Mouse (Mus musculus): ENCODE measurements around the gene Lsm6. TPM values are rescaled to one million over a fixed set of nuclear protein-coding genes. Genes with fewer than 3 reads are reported as not detected.
"Not testable (repeated sequence)": the region's sequence is repeated elsewhere in the genome, so short reads cannot be mapped to it uniquely, and the experiment has no call there.

The Lsm6 gene
- total and polyA plus RNA-seq, 2 experiments from 2014 or later: 22.1 to 170 TPM

GRCm38 (mm10) chr8:78847240-78847639 lies 26.3 kb upstream of the Lsm6 start:
- WGBS: 85% methylated on average over 3 of the region's 3 CpGs
- Histone ChIP-seq H3K4me2 (ENCODE audit: low read depth, low read length) (no peak overlapping the region), H3K36me3 (ENCODE audit: insufficient read depth, low read length) (no peaks in the 10 kb centered on the region), H3K9ac (replicated peaks; ENCODE audit: low read length) (no peak overlapping the region), H3K27me3 (ENCODE audit: insufficient read depth, low read length) (no peaks in the 10 kb centered on the region), H3K4me3 (ENCODE audit: low read length) (no peak overlapping the region), H3K27ac (no peak overlapping the region), H3K9me3 (ENCODE audit: low read length) (no peaks in the 10 kb centered on the region), H3K4me1 (ENCODE audit: insufficient read depth, low read length) (no peaks in the 10 kb centered on the region)
- DNase-seq (ENCODE audit: low spot score): no peak
- no peak for TF ChIP-seq CTCF (IDR thresholded peaks at IDR 0.05; ENCODE audit: low read depth)
- ATAC-seq: no peak

GRCm38 (mm10) chr8:78844559-78844958 lies 23.6 kb upstream of the Lsm6 start:
- H3K9me3 ChIP-seq (ENCODE audit: low read length): no peaks in the 10 kb centered on the region
- no peak for TF ChIP-seq CTCF (IDR thresholded peaks at IDR 0.05; ENCODE audit: low read depth)
- no peak for ATAC-seq
- H3K4me3 ChIP-seq (ENCODE audit: low read length): no peak overlapping the region
- no peak overlapping the region for H3K27ac ChIP-seq
- 86% methylated on average over 5 of the region's 5 CpGs for WGBS
- H3K27me3 ChIP-seq (ENCODE audit: insufficient read depth, low read length): no peaks in the 10 kb centered on the region
- no peak for DNase-seq (ENCODE audit: low spot score)
- no peaks in the 10 kb centered on the region for H3K4me1 ChIP-seq (ENCODE audit: insufficient read depth, low read length)
- H3K36me3 ChIP-seq (ENCODE audit: insufficient read depth, low read length): no peaks in the 10 kb centered on the region
- H3K9ac ChIP-seq (replicated peaks; ENCODE audit: low read length): no peak overlapping the region
- no peak overlapping the region for H3K4me2 ChIP-seq (ENCODE audit: low read depth, low read length)

DNA sequence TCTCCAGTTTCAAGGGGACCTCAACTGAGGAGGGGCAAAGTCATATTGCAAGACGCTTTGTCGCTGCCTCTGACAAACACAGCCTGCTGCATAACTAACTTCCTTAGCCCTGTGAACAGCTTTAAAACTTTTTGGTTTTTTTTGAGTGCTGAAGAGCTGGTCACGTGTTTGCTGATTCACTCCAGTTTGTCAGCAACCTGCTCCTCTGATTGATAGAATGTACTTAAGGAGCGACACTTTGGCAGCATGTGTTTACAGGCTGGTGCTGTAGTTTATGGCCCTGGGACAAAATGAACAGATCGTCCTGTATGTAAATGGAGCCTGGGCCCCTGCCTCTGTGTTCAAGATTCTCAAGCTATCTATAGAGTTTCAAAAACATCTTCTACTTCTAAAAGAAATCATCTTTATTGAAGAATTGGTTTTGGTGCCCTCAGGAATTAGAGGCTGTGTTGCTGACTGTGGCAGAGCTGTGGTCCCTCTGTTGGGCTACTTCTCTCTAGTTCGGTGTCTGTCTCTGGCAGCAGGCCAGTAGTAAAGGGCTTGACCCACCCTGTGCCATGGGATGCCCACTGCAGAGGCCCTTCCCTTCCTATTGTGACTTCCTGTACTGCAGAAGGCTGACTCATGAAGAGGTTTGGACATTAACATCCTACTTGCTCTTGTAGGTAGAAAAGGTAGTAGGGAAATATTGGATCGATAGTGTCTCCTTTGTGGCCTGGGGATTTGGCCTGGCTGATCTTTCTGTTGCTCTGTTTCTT lies 17.9 kb upstream of the Lsm6 start:
- Histone ChIP-seq H3K27ac (no peak overlapping the region), H3K4me1 (ENCODE audit: insufficient read depth, low read length) (no peaks in the 10 kb centered on the region), H3K9ac (replicated peaks; ENCODE audit: low read length) (no peak overlapping the region), H3K4me3 (ENCODE audit: low read length) (no peak overlapping the region), H3K4me2 (ENCODE audit: low read depth, low read length) (no peak overlapping the region), H3K36me3 (ENCODE audit: insufficient read depth, low read length) (no peaks in the 10 kb centered on the region), H3K9me3 (ENCODE audit: low read length) (no peaks in the 10 kb centered on the region), H3K27me3 (ENCODE audit: insufficient read depth, low read length) (no peaks in the 10 kb centered on the region)
- no peak for TF ChIP-seq CTCF (IDR thresholded peaks at IDR 0.05; ENCODE audit: low read depth)
- ATAC-seq (no peak), DNase-seq (ENCODE audit: low spot score) (no peak)
- WGBS: 77% methylated on average over 7 of the region's 7 CpGs

- H3K4me3 ChIP-seq (ENCODE audit: low read length): no peak overlapping the region
- no peaks in the 10 kb centered on the region for H3K27me3 ChIP-seq (ENCODE audit: insufficient read depth, low read length)
- TF ChIP-seq CTCF (IDR thresholded peaks at IDR 0.05; ENCODE audit: low read depth): no peak
- no peak overlapping the region for H3K4me2 ChIP-seq (ENCODE audit: low read depth, low read length)
- DNase-seq (ENCODE audit: low spot score) (no peak), ATAC-seq (no peak)
- H3K36me3 ChIP-seq (ENCODE audit: insufficient read depth, low read length): no peaks in the 10 kb centered on the region
- no peak overlapping the region for H3K9ac ChIP-seq (replicated peaks; ENCODE audit: low read length)
- no peaks in the 10 kb centered on the region for H3K9me3 ChIP-seq (ENCODE audit: low read length)
- WGBS: 94% methylated on average over 6 of the region's 6 CpGs
- no peak overlapping the region for H3K27ac ChIP-seq
- no peaks in the 10 kb centered on the region for H3K4me1 ChIP-seq (ENCODE audit: insufficient read depth, low read length)
These were observed 15.2 kb upstream of the Lsm6 start for GRCm38 (mm10) chr8:78836091-78836490.

GRCm38 (mm10) chr8:78828414-78828813 lies 7.5 kb upstream of the Lsm6 start:
- no peaks in the 10 kb centered on the region for H3K9me3 ChIP-seq (ENCODE audit: low read length)
- ATAC-seq: no peak
- TF ChIP-seq CTCF (IDR thresholded peaks at IDR 0.05; ENCODE audit: low read depth): no peak
- no peak overlapping the region for H3K4me2 ChIP-seq (ENCODE audit: low read depth, low read length)
- H3K9ac ChIP-seq (replicated peaks; ENCODE audit: low read length): no peak overlapping the region
- H3K4me3 ChIP-seq (ENCODE audit: low read length): no peak overlapping the region
- H3K27ac ChIP-seq: no peak overlapping the region
- DNase-seq (ENCODE audit: low spot score): peak; percentile 67
- H3K4me1 ChIP-seq (ENCODE audit: insufficient read depth, low read length): no peaks in the 10 kb centered on the region
- H3K36me3 ChIP-seq (ENCODE audit: insufficient read depth, low read length): no peaks in the 10 kb centered on the region
- 75% methylated on average over 11 of the region's 11 CpGs for WGBS
- H3K27me3 ChIP-seq (ENCODE audit: insufficient read depth, low read length): no peaks in the 10 kb centered on the region

GRCm38 (mm10) chr8:78824515-78824914 lies 3.6 kb upstream of the Lsm6 start:
- DNase-seq (ENCODE audit: low spot score): no peak
- no peak overlapping the region for H3K4me3 ChIP-seq (ENCODE audit: low read length)
- no peaks in the 10 kb centered on the region for H3K36me3 ChIP-seq (ENCODE audit: insufficient read depth, low read length)
- no peaks in the 10 kb centered on the region for H3K9me3 ChIP-seq (ENCODE audit: low read length)
- H3K9ac ChIP-seq (replicated peaks; ENCODE audit: low read length): no peak overlapping the region
- no peaks in the 10 kb centered on the region for H3K4me1 ChIP-seq (ENCODE audit: insufficient read depth, low read length)
- no peak for ATAC-seq
- no peak overlapping the region for H3K4me2 ChIP-seq (ENCODE audit: low read depth, low read length)
- TF ChIP-seq CTCF (IDR thresholded peaks at IDR 0.05; ENCODE audit: low read depth): no peak
- no peak overlapping the region for H3K27ac ChIP-seq
- WGBS: 85% methylated on average over 4 of the region's 4 CpGs
- no peaks in the 10 kb centered on the region for H3K27me3 ChIP-seq (ENCODE audit: insufficient read depth, low read length)

DNA sequence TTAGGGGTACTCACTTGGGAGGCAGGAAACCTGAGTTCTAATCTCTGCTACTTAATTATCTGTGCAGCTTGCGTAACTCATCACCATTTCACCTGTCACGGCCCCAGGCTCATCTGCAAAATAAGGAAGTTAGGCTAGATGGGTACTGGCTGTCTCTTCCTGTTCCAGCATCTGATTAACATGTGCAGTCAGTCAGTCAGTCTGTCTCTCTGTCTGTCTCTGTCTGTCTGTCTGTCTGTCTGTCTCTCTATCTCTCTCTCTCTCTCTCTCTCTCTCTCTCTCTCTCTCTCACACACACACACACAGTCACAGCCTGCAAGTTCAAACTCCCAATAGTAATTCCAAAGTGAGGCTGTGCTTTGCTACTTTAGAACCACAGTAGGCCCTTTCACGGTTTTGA lies 967 bp downstream of the Lsm6 start:
- peak overlapping the region; percentile 64 for H3K4me2 ChIP-seq (ENCODE audit: low read depth, low read length)
- DNase-seq (ENCODE audit: low spot score); H3K4me1 ChIP-seq (ENCODE audit: insufficient read depth, low read length); H3K36me3 ChIP-seq (ENCODE audit: insufficient read depth, low read length); H3K27me3 ChIP-seq (ENCODE audit: insufficient read depth, low read length); ATAC-seq; H3K9me3 ChIP-seq (ENCODE audit: low read length): not testable (repeated sequence)
- H3K9ac ChIP-seq (replicated peaks; ENCODE audit: low read length): peak overlapping the region; percentile 82
- WGBS: 39% methylated on average over 3 of the region's 3 CpGs
- peak overlapping the region; percentile 87 for H3K4me3 ChIP-seq (ENCODE audit: low read length)
- peak overlapping the region; percentile 95; the same call in 1 of the 2 replicates for H3K27ac ChIP-seq
